Mouse (Mus musculus): ENCODE measurements around the gene Rasl10b. TPM values are rescaled to one million over a fixed set of nuclear protein-coding genes. Genes with fewer than 3 reads are reported as not detected.

The Rasl10b gene
- total and polyA plus RNA-seq, 2 experiments from 2014 or later = 38.6 to 99.0 TPM

DNA sequence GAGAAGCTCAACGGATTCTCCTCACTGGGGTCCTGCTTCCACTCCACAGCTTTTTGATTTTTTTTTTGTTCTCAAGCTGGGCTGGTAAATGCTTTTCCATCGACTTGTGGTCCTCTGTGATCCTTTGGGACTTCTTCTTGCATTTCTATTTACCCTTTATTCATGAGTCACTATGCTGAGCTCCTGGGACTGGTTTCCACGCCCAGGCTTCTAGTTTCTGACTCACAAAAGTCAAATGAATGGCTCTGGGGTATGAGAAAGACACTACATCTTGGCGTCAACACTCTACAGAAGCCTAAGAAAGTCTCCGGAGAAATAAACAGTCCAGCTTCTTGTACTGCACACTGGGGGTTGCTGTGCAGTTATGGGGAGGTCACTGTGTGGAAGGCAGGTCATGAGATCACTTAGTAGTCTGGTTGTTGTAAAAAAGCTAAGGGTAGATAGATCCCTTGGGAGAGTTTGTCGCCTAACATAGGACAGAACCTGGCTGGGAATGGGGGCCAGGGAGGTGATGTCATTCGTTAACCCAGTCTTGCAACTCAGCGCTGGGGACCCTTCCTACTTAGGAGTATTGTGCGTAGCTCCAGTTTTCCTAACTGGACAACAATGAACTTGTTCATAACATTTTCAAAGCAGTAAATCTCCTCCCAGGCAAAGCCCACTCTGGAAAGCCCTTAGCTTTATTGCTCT is 49.1 kb downstream of the Rasl10b start:
- no peaks in the 10 kb centered on the region for H3K4me1 ChIP-seq (ENCODE audit: insufficient read depth)
- TF ChIP-seq CTCF (IDR thresholded peaks at IDR 0.05; ENCODE audit: low read depth) = no peak
- no peak overlapping the region for H3K9ac ChIP-seq
- H3K4me3 ChIP-seq (ENCODE audit: low read depth, low read length) = no peak overlapping the region
- DNase-seq (no peak), ATAC-seq (no peak)
- no peak overlapping the region for H3K27ac ChIP-seq (ENCODE audit: low read depth, low read length)
- WGBS = 47% methylated on average over 9 of the region's 9 CpGs
- no peaks in the 10 kb centered on the region for H3K36me3 ChIP-seq (ENCODE audit: insufficient read depth)
- peaks cover 9% of the 10 kb centered on the region for H3K27me3 ChIP-seq (ENCODE audit: insufficient read depth, low read length)
- no peak overlapping the region for H3K4me2 ChIP-seq (ENCODE audit: low read depth)
- no peaks in the 10 kb centered on the region for H3K9me3 ChIP-seq (ENCODE audit: low read length)

DNA sequence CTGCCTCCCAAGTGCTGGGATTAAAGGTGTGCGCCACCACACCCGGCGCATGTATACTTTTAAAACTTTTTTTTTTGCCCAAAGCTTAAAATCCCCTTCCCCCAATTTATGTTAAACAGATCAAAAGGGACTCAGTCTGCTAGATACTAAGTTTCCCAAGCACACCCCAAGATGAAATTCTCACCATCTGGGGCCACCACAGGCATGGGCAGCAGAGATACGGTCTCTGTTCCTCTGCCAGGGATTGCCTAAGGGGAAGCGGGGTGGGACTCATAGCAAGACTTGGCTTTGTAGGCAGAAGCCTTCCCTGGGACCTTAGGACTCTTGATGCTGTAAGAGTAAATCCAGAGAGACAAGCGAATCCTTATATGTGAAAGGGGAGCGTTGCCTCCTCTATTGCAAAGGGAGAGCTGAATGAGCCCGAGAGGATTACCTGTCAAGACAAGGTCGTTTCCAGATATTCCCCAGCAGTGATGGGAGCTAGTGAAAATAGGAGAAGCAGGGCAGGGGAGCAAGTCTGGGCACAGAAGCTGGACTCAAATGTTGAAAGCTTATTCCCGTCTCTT is 52.6 kb downstream of the Rasl10b start:
- H3K27me3 ChIP-seq (ENCODE audit: insufficient read depth, low read length) = peaks cover 23% of the 10 kb centered on the region
- no peak overlapping the region for H3K4me3 ChIP-seq (ENCODE audit: low read depth, low read length)
- no peak overlapping the region for H3K27ac ChIP-seq (ENCODE audit: low read depth, low read length)
- H3K4me1 ChIP-seq (ENCODE audit: insufficient read depth) = no peaks in the 10 kb centered on the region
- no peak overlapping the region for H3K9ac ChIP-seq
- no peak for ATAC-seq
- H3K36me3 ChIP-seq (ENCODE audit: insufficient read depth) = no peaks in the 10 kb centered on the region
- DNase-seq = no peak
- H3K4me2 ChIP-seq (ENCODE audit: low read depth) = no peak overlapping the region
- no peaks in the 10 kb centered on the region for H3K9me3 ChIP-seq (ENCODE audit: low read length)
- no peak for TF ChIP-seq CTCF (IDR thresholded peaks at IDR 0.05; ENCODE audit: low read depth)
- 72% methylated on average over 10 of the region's 10 CpGs for WGBS

DNA sequence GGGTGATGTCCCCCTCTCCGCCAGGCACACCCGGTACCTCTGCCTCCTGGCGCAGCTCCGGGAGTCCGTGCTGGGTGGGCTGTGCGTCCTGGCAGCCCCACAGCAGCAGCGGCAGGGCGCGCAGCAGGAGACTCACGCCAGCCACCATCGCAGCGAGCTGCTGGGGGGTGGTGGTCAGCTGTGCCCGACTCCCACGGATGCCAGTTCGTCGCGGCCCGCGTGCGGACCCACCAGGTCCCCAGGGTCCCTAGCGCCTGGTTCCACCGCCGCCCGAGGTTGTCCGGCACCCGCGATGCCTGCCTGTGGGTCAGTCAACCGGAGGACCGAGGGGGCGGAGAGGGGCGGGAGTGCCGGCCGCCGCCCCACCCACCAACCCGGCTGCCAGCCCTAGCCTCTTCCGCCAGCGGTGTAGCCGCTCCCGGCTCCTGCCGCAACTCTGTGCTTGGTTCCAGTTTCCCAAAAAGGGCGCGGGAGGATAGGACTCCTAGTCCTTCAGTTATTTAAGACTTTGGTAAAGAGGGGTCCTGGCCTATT is 53.8 kb downstream of the Rasl10b start, which contains the start of gene Mmp28:
TSS of gene Mmp28 (minus strand) at position 361 of the 534 bp plus-strand sequence.
- Histone ChIP-seq H3K4me1 (ENCODE audit: insufficient read depth) (no peaks in the 10 kb centered on the region), H3K27me3 (ENCODE audit: insufficient read depth, low read length) (peaks cover 23% of the 10 kb centered on the region), H3K36me3 (ENCODE audit: insufficient read depth) (no peaks in the 10 kb centered on the region), H3K9me3 (ENCODE audit: low read length) (no peaks in the 10 kb centered on the region), H3K9ac (peak within 1 kb of the TSS; percentile 45), H3K27ac (ENCODE audit: low read depth, low read length) (no peak within 1 kb of the TSS), H3K4me2 (ENCODE audit: low read depth) (peak within 1 kb of the TSS; percentile 65), H3K4me3 (ENCODE audit: low read depth, low read length) (peak within 1 kb of the TSS; percentile 38)
- no peak for DNase-seq
- no peak for TF ChIP-seq CTCF (IDR thresholded peaks at IDR 0.05; ENCODE audit: low read depth)
- 3% methylated on average over 42 of the region's 42 CpGs for WGBS
- peak; percentile 23; the same call in 1 of the 2 replicates for ATAC-seq

DNA sequence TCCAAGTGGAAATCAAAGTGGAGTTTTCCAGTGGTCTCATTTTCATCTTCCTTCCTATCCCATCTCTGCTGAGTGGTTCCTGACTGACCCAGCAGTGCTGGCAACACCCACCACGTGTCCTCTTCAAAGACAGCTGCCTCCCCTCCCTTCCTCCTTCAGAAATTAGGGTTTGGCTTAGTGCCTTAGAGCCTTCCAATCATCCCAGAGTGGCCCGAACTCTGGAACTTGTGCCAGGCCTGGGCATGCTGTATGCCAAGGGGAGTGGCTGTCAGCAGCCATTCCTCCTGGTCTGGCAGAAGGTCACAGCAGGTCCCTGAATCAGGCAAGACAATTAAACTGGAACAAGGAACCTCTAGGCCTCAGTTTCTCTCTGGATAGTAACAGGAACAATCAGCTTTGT is 57.0 kb downstream of the Rasl10b start:
- TF ChIP-seq CTCF (IDR thresholded peaks at IDR 0.05; ENCODE audit: low read depth) = no peak
- Histone ChIP-seq H3K36me3 (ENCODE audit: insufficient read depth) (no peaks in the 10 kb centered on the region), H3K9me3 (ENCODE audit: low read length) (no peaks in the 10 kb centered on the region), H3K4me2 (ENCODE audit: low read depth) (no peak overlapping the region), H3K27ac (ENCODE audit: low read depth, low read length) (no peak overlapping the region), H3K27me3 (ENCODE audit: insufficient read depth, low read length) (peaks cover 23% of the 10 kb centered on the region), H3K9ac (no peak overlapping the region), H3K4me3 (ENCODE audit: low read depth, low read length) (no peak overlapping the region), H3K4me1 (ENCODE audit: insufficient read depth) (no peaks in the 10 kb centered on the region)
- peak; percentile 36 for DNase-seq
- peak; percentile 14; the same call in 1 of the 2 replicates for ATAC-seq
- WGBS = 6% methylated on average over 2 of the region's 2 CpGs

DNA sequence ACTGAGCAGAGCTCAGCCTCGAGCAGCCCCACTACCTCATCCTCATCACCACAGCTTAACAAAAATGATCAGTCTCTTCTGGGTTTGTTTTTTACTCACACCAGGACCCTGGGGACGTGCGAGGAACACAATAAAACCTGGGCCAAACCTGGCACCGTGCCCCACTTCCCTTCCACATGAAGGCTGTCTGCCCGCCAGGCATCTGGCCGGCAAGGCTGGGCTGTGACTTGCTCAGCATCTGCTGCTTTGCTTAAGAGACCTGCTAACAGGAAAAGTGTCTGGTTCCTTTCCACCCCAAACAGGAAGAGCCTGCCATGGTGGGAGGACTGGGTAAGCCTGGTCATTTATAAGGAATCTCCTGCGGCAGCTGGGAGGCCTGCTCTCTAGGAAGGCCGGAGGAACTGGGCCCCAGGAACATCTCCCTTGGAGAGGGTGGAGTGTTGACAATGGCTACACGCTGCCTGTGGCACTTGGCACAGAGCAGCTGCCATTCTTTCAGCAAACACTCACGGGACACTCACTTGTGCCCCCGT is 58.2 kb downstream of the Rasl10b start:
- Histone ChIP-seq H3K36me3 (ENCODE audit: insufficient read depth) (no peaks in the 10 kb centered on the region), H3K9ac (no peak overlapping the region), H3K27ac (ENCODE audit: low read depth, low read length) (no peak overlapping the region), H3K27me3 (ENCODE audit: insufficient read depth, low read length) (peaks cover 18% of the 10 kb centered on the region), H3K9me3 (ENCODE audit: low read length) (no peaks in the 10 kb centered on the region), H3K4me3 (ENCODE audit: low read depth, low read length) (no peak overlapping the region), H3K4me1 (ENCODE audit: insufficient read depth) (no peaks in the 10 kb centered on the region), H3K4me2 (ENCODE audit: low read depth) (no peak overlapping the region)
- ATAC-seq (no peak; the same call in 1 of the 2 replicates), DNase-seq (peak; percentile 36)
- 33% methylated on average over 11 of the region's 11 CpGs for WGBS
- TF ChIP-seq CTCF (IDR thresholded peaks at IDR 0.05; ENCODE audit: low read depth) = no peak

DNA sequence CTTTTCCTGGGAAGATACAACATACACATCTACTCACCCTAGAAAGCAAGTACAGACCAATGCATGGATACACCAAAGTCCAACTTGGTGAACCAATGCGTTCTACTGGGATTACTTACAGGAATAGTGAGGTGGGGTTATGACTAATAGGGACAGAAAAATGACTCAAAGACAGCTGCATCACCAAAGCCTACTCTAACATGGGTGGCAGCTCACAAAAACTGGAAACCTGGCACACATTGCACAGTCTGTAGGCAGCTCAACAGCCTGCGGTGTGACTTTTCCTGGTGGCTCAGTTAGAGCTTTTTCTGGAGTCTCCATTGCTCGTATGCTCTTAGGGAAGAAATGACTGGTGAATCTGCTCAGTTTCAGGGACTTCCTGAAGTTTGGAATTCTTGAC is 59.8 kb downstream of the Rasl10b start:
- no peak for TF ChIP-seq CTCF (IDR thresholded peaks at IDR 0.05; ENCODE audit: low read depth)
- no peak overlapping the region for H3K9ac ChIP-seq
- H3K27ac ChIP-seq (ENCODE audit: low read depth, low read length) = no peak overlapping the region
- no peaks in the 10 kb centered on the region for H3K9me3 ChIP-seq (ENCODE audit: low read length)
- ATAC-seq (no peak), DNase-seq (no peak)
- H3K4me1 ChIP-seq (ENCODE audit: insufficient read depth) = no peaks in the 10 kb centered on the region
- H3K4me2 ChIP-seq (ENCODE audit: low read depth) = no peak overlapping the region
- 0 out of 2 replicates have a peak, but pooled peaks cover 6% of the 10 kb centered on the region for H3K27me3 ChIP-seq (ENCODE audit: insufficient read depth, low read length)
- no peak overlapping the region for H3K4me3 ChIP-seq (ENCODE audit: low read depth, low read length)
- WGBS = 92% methylated on average over 3 of the region's 3 CpGs
- H3K36me3 ChIP-seq (ENCODE audit: insufficient read depth) = no peaks in the 10 kb centered on the region

Other genes with a start within 250 kb of the Rasl10b start
- 0.05 and 0.08 TPM in 2 replicates for gene Slfn4, start 234.0 kb upstream of the Rasl10b start, total RNA-seq (2014; rRNA removed)
- 0.06 TPM in 2 replicates for gene Slfn4, start 234.0 kb upstream of the Rasl10b start, polyA plus RNA-seq (2015; fragmentation: Nextera tagmentation; extraction: Ambion mirVana)
- 0.24 and 0.38 TPM in 2 replicates for gene Slfn3, start 217.8 kb upstream of the Rasl10b start, total RNA-seq (2014; rRNA removed)
- 0.10 TPM in 2 replicates for gene Slfn3, start 217.8 kb upstream of the Rasl10b start, polyA plus RNA-seq (2015; fragmentation: Nextera tagmentation; extraction: Ambion mirVana)
- not detected in 2 replicates for gene Slfn14, start 122.4 kb upstream of the Rasl10b start, total RNA-seq (2014; rRNA removed)
- gene Slfn14, start 122.4 kb upstream of the Rasl10b start, polyA plus RNA-seq (2015; fragmentation: Nextera tagmentation; extraction: Ambion mirVana) = not detected in 2 replicates
- 200 and 230 TPM in 2 replicates for gene Ap2b1, start 110.1 kb upstream of the Rasl10b start, total RNA-seq (2014; rRNA removed)
- 76.4 and 110 TPM in 2 replicates for gene Ap2b1, start 110.1 kb upstream of the Rasl10b start, polyA plus RNA-seq (2015; fragmentation: Nextera tagmentation; extraction: Ambion mirVana)
- 8.8 and 12.8 TPM in 2 replicates for gene Pex12, start 106.6 kb upstream of the Rasl10b start, total RNA-seq (2014; rRNA removed)
- 14.6 and 16.2 TPM in 2 replicates for gene Pex12, start 106.6 kb upstream of the Rasl10b start, polyA plus RNA-seq (2015; fragmentation: Nextera tagmentation; extraction: Ambion mirVana)
- gene Gas2l2, start 20.3 kb downstream of the Rasl10b start, total RNA-seq (2014; rRNA removed) = 1.2 and 1.3 TPM in 2 replicates
- 0.50 and 0.98 TPM in 2 replicates for gene Gas2l2, start 20.3 kb downstream of the Rasl10b start, polyA plus RNA-seq (2015; fragmentation: Nextera tagmentation; extraction: Ambion mirVana)
- 0.24 and 0.77 TPM in 2 replicates for gene 1700020L24Rik, start 28.5 kb downstream of the Rasl10b start, total RNA-seq (2014; rRNA removed)
- gene 1700020L24Rik, start 28.5 kb downstream of the Rasl10b start, polyA plus RNA-seq (2015; fragmentation: Nextera tagmentation; extraction: Ambion mirVana) = 0.40 and 0.63 TPM in 2 replicates
- 2.5 and 5.6 TPM in 2 replicates for gene Mmp28, start 53.9 kb downstream of the Rasl10b start, total RNA-seq (2014; rRNA removed)
- 0.97 and 1.1 TPM in 2 replicates for gene Mmp28, start 53.9 kb downstream of the Rasl10b start, polyA plus RNA-seq (2015; fragmentation: Nextera tagmentation; extraction: Ambion mirVana)
- 16.5 and 27.8 TPM in 2 replicates for gene Taf15, start 63.9 kb downstream of the Rasl10b start, total RNA-seq (2014; rRNA removed)
- 4.2 and 10.5 TPM in 2 replicates for gene Taf15, start 63.9 kb downstream of the Rasl10b start, polyA plus RNA-seq (2015; fragmentation: Nextera tagmentation; extraction: Ambion mirVana)
- not detected in 2 replicates for gene Heatr9, start 113.0 kb downstream of the Rasl10b start, total RNA-seq (2014; rRNA removed)
- gene Heatr9, start 113.0 kb downstream of the Rasl10b start, polyA plus RNA-seq (2015; fragmentation: Nextera tagmentation; extraction: Ambion mirVana) = not detected in 2 replicates
- not detected in 2 replicates for gene Ccl5, start 121.4 kb downstream of the Rasl10b start, total RNA-seq (2014; rRNA removed)
- 0.98 and 1.1 TPM in 2 replicates for gene Ccl5, start 121.4 kb downstream of the Rasl10b start, polyA plus RNA-seq (2015; fragmentation: Nextera tagmentation; extraction: Ambion mirVana)
- gene Ccl9, start 169.5 kb downstream of the Rasl10b start, total RNA-seq (2014; rRNA removed) = 1.2 and 1.8 TPM in 2 replicates
- gene Ccl9, start 169.5 kb downstream of the Rasl10b start, polyA plus RNA-seq (2015; fragmentation: Nextera tagmentation; extraction: Ambion mirVana) = 2.5 and 3.4 TPM in 2 replicates
- gene Ccl6, start 183.9 kb downstream of the Rasl10b start, total RNA-seq (2014; rRNA removed) = 0.77 and 5.0 TPM in 2 replicates
- gene Ccl6, start 183.9 kb downstream of the Rasl10b start, polyA plus RNA-seq (2015; fragmentation: Nextera tagmentation; extraction: Ambion mirVana) = 3.5 and 3.7 TPM in 2 replicates
- not detected in 2 replicates for gene Rpl9-ps1, start 236.5 kb downstream of the Rasl10b start, total RNA-seq (2014; rRNA removed)
- not detected in 2 replicates for gene Rpl9-ps1, start 236.5 kb downstream of the Rasl10b start, polyA plus RNA-seq (2015; fragmentation: Nextera tagmentation; extraction: Ambion mirVana)
- gene Ccl3, start 240.2 kb downstream of the Rasl10b start, total RNA-seq (2014; rRNA removed) = 0.62 and 1.6 TPM in 2 replicates
- 1.0 and 1.9 TPM in 2 replicates for gene Ccl3, start 240.2 kb downstream of the Rasl10b start, polyA plus RNA-seq (2015; fragmentation: Nextera tagmentation; extraction: Ambion mirVana)

All from forebrain, postnatal 0 days (tissue).